Mouse (Mus musculus): ENCODE measurements around the gene Gm21969. TPM values are rescaled to one million over a fixed set of nuclear protein-coding genes. Genes with fewer than 3 reads are reported as not detected.

The Gm21969 gene
- total RNA-seq, 2 experiments from 2014 or later, result not detected

Small RNA genes within 50 kb of the gene (microRNA-seq; reads per million reads assigned to microRNA genes)
- gene Gm25571 (0 reads per million in 2 experiments), gene Mir7020 (0.74 to 2.9 reads per million in 2 experiments)

Other genes starting within 250 kb of the Gm21969 start
- gene Iffo2, start 72.6 kb upstream of the Gm21969 start, total RNA-seq (2021), result 10 to 100 TPM; 18.6 to 19.2 TPM
- 10 to 100 TPM; 19.6 to 21.4 TPM for gene Aldh4a1, start 19.7 kb downstream of the Gm21969 start, total RNA-seq (2021)
- gene Tas1r2, start 50.4 kb downstream of the Gm21969 start, total RNA-seq (2021), result not detected
- not detected for gene Pax7, start 230.3 kb downstream of the Gm21969 start, total RNA-seq (2021)

Data from layer of hippocampus, adult 18-20 months (tissue).